Mouse (Mus musculus) erythroid progenitor cell, adult 5-6 weeks (primary cell): Measurements from ENCODE around the gene Trim3. TPM values are rescaled to one million over a fixed set of nuclear protein-coding genes. Genes with fewer than 3 reads are reported as not detected.

Experiments
- ATAC-seq: replicated peaks from 2 replicates; pipeline ENCODE4 v1.8.0; 2016; ENCODE audit warnings: moderate number of reproducible peaks, mild to moderate bottlenecking, moderate TSS enrichment, inconsistent platforms; ENCODE audit not compliant: poor library complexity, low FRiP score, severe bottlenecking
- total RNA-seq, 2 experiments: library from RNA; stranded (forward) in 1 of 2; stranded (reverse) in 1 of 2; fragments of 150-400 nt in 1 of 2; fragments of 186-747, 209-891 nt in 1 of 2; gene quantifications; 2 replicates each; pipeline versions ENCODE4 v1.2.3 to v1.2.4; 2015 to 2017; ENCODE audit warnings: low replicate concordance in 2 of 2

The Trim3 gene
- total RNA-seq, 2 experiments from 2014 or later = 1.4 to 5.9 TPM

DNA sequence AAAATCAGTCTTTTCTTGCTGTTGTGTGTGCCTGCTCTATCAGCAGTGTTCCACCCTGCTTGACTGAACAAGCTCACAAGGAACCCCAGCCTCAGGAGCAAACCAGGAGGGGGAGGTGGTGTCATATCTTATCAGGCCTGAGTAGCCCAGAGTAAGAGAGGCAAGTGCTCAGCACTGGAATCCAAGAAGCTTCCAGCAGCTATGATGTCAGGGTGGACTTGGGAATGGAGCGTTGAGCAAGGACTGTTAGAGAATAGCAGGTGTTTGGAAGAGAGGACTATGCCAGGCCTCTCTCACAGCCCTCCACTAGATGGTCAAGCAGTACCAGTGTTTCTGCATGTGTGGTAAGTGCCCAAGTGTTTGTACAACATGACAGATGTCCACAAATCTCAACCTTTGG lies 17.7 kb downstream of the Trim3 start:
- ATAC-seq = no peak

DNA sequence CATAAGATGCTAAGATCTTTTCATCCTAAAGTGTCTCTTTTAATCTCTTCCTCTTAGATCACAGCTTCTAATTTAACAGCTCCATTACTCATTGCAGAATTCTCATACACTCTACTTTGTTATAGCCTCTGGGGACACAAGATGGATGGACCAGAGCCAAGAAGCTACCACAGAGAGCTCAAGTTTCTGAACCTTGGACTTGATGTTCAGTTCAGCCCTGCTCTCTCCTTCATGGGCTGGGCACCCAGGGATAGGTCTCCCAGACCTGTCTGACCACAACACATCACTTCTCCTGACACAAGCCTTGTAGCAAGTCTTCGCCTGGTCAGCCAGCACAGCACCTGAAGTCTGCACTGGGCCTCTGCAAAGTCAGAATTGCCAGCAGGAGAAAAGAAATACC lies 19.0 kb downstream of the Trim3 start:
- ATAC-seq = no peak

DNA sequence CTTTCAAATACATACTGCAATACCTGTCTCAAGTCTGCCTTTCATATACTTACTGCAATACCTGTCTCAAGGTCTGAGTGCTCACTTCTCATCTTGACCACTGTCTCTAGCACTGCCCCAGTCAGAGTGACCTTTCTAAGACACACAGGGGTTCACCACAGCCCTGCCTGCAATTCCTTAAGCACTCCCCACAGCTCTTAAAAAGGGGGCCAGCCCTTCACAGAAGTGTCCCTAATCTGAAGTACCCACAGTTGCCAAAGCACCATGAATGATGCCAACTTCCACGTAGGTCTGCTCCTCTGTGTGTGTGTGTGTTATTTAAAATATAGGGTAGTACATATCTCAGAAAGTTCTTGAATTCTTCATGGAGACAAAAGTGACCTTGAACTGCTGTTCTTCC lies 21.6 kb downstream of the Trim3 start:
- ATAC-seq = no peak

DNA sequence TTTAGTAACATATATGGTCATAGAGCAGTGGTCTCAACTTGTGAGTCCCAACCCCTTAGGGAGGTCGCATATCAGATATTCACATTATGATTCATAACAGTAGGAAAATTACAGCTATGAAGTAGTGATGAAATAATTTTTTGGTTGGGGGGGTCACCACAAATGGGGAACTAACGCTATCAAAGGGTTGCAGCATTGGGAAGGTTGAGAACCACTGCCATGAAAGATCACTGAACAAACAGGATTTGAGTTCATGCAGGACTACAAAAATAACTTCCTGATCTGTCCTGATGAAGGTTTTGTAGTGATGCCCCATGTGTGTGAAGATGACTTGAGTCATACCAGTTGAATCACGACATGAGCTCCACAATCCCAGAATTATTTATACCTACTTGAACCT lies 24.9 kb downstream of the Trim3 start:
- no peak for ATAC-seq

DNA sequence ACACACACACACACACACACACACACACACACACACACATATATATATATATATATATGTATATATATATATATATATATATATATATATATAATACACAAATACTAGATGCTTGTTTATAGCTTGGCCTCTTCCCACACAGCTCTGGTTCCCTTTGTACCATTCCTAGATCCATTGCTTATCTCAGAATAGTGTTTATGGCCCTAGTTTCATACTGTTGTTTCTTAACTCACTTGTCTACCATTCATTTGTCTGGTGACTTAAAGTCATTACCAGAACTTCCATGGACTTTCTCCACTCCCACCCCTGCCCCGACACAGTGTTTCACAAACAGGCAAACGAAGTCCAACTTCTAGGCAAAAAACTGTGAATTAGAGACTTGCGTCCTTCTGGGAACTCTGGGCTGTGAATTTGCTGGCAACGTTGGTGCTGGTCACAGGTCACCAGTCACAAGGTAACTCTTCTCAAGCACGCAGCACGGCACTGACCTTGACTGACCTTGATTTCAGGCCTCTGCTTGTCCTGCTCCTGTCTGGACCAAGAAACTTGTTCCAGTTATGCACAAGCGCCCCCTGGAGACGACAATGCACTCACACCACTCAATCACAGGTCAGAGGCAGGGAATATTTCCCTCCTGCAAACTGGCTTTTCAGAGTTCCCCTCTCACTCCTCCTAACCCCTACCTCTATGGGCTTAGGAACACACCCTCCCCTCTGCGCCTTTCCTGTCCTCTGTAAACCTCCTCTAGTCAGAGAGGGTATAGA lies 30.3 kb downstream of the Trim3 start:
- no peak for ATAC-seq

DNA sequence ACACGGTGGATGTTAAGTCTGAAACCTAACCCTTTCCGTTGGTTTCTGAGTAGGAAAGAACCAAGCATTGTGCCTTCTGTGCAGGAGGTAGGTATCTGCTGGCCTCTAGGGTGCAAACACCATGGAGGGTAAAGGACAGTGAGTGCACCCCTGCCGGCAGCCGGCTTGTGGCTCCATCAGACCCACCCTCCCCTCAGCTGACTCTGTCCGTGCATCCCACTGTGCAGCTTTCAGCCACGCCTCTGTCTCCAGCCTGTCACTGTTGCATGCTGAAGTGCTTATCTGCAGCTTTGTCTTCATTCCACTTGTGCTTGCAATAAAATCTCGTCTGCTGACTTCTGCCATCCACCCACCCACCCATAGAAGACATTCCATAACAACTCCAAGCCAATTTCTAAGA lies 43.3 kb downstream of the Trim3 start:
- ATAC-seq = no peak

DNA sequence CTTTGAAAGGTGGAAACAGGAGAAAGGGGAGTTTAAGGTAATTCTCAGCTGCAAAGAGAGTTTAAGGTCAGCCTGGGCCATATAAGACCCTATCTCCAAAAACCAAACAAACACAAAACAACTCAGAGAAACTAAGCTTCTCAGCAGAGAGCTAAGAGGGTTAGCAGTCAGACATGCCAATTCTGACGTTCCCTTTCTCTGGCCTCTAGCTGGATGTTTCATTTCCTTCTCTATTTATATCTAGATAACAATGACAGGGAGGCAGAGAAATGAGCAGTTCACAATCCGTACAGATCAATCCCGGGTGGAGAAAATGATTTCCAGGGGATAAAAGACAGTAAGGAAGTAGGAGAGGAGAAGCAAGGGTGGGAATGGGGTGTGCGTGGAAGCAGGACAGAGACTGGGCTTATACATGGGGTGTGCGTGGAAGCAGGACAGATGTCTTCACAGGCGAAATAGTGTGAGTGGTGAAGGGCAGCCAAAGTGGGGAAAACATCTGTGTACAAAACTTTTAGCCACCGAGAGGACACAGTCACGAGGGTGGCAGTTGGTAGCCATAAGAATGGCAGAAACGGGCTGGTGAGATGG lies 45.0 kb downstream of the Trim3 start:
- no peak for ATAC-seq

DNA sequence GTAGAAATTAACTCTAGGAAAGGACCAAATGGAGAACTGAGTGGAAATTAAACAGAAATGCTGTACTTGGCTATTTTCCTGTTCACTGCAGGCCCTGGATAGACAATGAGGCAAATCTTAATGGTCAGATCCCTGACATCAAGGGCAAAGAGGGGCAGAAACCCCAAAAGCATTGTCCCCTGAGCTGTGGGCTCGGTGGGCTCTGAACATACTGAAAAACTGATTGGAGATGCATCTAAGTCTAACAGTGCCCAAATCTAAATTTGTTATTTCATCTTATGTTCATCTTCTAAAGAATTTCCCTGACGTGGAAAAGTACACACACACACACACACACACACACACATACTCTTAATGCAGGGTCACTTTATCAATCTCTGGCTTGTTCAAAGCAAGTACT lies 51.4 kb downstream of the Trim3 start:
- no peak for ATAC-seq

DNA sequence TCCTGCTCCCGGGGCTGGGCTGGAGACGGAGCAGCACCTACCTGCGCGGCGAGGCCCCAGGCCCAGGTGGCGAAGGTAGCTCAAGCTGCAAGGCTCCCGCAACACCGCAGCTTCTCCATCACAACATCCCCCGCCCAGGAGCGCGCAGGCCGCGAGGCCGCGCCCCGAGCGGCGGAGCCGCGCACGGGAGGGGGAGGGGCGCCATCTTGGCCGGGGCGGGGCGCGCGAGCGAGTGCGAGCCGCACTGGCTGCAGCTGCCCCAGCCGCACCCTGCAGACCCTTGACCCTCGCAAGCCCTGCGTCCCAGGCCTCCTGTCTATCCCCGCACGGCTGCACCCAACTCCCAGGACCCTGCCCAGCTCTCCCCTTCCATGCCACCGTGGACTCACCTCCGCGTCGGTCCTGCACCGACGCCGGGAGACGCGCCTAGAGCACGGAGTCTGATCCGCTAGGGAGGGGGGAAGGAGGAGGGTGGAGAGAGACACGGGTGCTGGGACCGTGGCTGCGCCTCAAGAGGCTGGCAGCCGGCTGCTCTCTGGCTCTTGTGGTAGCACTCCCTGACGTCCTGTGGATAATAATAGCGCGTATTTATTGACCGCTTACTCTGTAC lies 52.2 kb downstream of the Trim3 start, which contains the start of gene Apbb1:
Gene Apbb1, minus strand, starts transcription at position 560 of the 610 bp plus-strand sequence.
- ATAC-seq = peak; percentile 42; the same call in 1 of the 2 replicates

DNA sequence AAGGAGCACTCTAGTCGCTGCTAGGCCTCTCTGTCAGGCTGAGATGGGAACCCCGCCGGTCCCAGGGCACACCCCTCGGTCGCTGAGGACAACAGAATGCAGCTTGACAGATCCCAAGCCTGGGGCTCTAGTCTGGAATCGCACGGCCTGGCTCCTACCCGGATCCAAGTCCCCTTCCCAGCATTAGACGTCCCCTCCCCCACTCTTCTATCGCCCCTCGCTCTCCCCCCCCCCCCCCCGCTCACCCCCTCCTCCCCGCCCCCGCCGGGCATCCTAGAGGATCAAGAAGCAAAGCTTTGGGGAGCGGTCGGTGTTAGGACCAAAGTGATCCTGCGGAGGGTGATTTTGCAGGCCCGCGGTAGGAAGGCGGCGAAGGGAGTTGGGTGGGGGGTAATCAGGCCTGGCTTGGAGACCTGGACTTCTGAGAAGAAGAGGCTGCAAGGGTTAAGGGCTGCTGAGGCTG lies 52.7 kb downstream of the Trim3 start:
- ATAC-seq = no peak

DNA sequence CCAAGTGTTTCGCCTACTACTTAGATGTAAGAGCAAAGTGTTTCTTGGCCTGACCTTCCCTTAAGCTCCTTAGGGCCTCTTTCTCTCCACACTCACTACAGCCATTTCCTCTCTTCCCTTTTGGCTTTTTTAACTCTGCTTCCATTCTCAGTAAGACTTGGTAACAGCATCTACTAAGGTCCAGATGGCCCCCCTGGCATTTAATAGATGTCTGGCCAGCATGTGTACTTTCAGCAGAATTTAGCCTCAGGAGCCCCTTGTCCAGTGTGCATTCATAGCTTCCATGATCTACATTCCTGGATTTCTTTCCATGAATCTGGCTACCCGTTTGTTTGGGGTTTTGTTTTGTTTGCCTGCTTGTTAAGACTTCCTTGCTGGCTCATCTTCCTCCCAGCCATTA lies 54.9 kb downstream of the Trim3 start:
- ATAC-seq = no peak

DNA sequence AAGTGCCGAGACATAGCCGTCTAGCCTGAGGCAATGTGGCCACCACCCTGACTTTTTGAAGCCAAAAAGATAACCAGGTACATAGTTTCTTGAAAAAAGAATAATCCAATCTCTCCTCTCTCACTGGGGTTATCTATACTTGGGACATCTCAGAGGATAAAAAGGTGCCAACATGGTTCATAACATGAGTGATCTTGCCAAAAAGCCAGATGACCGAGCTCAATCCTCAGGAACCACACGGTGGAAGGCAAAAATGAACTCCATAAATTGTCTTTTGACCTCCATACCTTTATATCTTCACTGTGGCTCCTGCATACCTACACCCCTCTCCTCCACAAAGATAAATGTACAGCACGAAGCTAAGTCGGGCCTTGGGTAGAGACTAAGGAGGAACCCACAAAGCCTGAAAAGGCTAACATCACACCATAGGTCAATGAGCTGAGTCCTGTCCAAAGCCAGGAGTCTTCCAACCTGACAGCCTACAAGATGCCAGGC lies 55.9 kb downstream of the Trim3 start:
- no peak for ATAC-seq

DNA sequence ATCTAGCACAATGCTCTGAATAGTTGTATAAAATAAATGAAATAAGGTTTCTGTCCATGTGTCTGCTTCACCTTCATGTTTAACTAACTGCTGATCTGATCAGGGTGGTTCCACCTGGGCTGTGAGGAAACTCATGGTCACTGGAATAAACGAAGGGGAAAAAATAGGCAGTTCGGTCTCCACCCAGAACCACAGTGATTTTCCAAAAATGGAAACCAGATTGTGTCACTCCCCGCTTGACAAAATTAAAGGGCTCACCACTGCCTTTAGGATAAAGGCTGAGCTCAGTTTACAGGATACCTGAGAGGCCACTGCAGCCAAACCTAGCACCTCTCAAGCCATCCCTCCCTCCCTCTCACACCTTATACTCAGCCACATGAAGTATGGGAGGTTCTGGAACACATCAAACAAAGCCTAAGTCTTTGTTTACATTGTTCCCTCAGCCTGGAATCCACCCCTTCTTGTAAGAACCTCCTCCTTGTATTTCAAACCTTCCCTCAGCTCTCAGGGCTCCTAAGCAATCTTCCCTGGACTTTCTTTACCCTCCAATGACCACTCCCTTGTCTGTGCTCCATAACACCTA lies 57.1 kb downstream of the Trim3 start:
- ATAC-seq = no peak

DNA sequence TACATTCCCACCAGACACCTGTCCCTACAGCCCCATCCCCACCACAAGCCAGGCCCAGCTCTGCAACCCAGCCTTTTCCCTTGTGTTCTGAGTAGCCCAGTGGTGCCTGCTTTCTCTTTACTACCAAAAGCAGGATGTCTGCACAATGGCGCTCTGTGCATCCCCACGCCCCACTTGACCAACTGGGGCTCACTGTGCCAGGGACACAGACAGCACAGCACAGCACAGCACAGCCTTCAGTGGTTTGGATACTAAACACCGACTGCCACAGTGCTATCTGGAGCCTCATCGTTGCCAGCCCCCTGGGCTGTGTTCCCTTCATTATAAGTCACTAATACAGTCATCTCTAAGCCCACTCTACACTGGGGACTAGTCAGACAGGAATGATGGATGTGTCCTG lies 58.8 kb downstream of the Trim3 start:
- ATAC-seq = no peak

DNA sequence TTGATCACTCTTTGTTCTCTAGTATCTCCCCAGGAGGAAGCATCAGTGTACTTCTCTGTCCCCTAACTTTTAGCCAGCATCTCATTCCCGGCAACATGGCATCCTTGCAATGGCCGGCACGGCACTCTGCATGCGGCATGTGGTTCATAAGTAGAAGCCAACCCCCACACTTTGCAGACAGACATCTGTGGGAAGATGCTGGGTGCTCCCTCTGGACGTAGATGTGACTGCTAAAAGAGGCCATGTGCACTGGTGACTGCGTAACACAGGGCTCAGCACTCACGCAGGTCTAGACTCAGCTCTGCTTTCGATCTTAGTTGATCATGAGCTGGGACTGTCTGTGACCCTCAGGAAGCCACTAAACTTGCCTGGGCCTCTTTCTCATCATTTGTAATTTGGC lies 60.4 kb downstream of the Trim3 start:
- ATAC-seq = no peak

DNA sequence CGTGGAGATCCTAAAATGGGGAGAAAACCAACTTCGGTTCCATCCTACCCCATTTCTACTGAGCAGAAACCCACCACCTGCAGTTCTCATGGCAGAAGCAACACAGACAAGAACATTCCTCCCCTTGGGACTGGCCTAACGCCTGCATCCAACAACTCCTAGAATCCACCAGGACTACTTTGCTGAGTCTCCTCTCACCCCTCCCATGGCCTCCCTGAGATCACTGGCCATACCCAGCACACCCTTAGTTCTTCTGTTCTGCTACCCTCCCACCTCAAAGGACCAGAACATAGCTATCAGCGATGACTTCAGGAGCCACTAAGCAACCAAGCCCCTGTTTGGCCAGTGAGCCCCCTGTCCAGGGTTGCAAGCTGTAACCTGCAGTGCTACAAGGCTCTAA lies 62.6 kb downstream of the Trim3 start:
- no peak for ATAC-seq

DNA sequence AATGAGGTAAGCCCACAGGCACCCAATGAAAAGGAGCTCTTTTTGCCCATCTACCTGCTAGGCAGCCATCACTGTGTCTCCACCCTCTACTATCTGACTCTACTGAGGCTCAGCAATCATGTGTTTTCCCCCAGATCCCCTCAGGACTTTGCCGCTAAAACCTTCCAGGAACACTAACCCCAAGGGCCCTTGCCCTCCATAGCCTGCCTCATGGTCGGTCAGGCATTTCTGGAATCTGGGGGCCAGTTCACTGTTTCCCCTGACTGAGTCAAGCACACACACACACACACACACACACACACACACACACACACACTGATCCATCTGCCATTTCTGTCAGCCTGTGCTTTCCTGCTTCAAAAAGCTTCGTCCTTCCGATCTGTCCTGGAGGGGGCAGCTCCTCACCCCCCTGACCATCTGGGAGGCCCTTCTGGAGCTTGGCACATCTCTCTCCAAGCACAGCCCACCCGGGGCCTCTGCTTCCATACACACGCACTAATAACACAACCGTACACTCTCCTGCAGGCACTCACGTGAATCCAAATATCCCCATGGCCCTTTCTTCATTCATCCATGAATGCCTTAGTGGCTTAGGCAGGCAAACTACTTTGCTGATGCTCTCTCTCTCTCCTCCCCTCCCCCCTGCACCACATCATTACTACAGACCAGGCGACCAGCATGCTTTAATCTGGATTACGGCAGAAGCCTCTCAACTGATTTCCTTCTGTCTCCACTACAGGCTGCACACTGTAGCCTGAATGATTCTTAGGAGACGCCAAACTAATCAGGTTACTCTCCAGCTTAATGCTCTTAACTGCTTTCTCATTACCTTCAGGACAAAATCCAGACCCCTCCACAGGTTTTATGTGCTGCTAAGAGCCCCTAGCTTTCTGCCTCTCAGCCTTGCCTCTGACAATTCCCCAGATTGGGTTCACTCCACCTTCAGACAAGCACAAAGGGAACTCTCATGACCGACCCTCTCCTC lies 63.6 kb downstream of the Trim3 start:
- no peak for ATAC-seq

DNA sequence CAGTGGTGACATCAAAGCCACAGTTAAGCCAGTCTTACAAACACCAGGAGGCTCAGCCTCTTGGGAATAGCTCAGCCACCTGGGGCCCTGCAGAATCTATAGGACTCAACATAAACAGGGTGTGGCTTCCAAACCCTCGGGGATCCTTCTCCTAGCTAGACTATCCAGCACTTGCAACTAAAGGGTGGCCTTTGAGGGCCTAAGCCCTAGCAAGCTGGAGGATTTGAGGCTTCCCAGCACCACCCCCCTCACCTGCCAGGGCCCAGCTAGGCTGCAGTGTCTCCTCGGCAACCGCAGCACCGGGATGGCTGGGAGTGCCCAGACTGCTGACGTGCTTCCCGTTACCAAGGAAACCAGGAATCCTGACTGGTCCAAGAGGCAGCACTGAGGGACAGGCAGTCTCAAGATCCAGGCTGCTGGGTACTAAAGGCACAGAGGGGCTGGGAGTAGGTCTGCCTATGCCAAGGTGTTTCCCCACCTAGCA lies 64.3 kb downstream of the Trim3 start:
- ATAC-seq = no peak

DNA sequence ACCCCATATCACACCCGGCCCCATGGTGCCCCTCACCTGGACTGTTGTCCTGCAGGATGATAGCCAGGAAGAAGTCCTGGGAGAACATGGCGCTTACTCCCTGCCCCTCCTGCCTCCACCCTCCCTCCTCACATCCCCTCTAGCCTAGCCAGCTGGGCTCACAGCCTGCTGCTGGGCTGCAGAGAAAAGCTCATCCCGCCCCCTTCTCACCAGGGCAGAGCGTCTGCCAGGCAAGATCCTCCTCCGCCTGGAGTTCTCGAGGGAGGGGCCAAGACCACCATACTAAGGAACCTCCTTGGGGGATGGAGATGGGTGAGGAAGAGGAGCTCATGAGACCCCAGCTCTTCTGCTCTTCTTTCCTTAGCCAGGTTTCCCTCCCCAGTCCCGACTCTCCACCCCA lies 64.8 kb downstream of the Trim3 start:
- ATAC-seq = no peak
